Mouse (Mus musculus) ovary, postnatal 36 days (tissue): Measurements from ENCODE around the gene Tshb.

Experiments used
- DNase-seq: peaks from one replicate; pipeline ENCODE4 v3.0.0; 2022; ENCODE audit warnings: low spot score, mixed read lengths

Gene Tshb

GRCm38 (mm10) chr3:102737106-102737505 lies 45.4 kb downstream of the Tshb start:
- no peak for DNase-seq

- DNase-seq: no peak
These were observed 46.1 kb downstream of the Tshb start for GRCm38 (mm10) chr3:102736436-102736835.

DNA sequence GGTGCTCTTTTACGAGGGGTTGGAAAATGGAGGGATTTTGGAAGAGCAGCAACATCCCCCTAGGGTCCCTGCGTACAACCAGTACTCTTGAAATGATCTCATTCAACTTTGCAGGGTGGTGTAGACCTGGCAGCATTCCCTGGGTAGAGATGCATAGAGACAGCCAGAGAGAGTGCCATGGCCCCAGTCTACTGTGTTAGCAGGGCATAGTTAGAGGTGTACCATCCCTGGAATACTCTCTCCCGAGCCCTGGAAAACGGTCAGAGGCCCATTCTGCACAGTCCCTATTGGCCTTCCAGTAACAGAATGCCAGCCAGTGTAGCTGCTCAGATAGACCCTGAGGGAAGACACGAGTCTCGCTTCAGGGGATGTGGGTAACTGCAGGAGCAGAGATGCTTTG lies 46.9 kb downstream of the Tshb start:
- no peak for DNase-seq

DNA sequence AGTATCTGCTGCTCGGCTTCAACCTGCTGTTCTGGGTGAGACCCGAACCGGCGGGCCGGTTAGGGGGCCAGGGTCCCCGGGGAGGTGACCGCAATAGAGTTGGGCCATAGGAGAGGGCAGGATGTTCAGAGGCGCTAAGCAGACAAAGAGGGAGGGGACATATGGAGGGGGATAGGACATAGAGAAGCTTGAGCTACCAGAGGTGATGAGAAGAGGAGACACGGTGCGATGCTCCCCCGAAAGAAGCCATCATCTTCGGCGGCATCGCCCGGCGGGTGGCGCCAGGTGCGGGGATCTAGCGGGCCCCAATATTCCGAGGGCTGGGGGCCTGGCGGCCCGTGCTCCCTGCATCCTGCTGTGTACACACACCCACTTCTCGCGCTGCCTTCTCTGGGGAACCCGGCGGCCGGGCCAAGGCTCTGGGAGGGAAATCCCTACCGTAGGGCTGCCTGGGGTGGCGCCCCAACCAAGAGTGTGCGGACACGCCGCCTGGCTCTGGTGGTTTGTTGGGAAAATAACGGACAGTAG lies 47.4 kb downstream of the Tshb start:
- peak; percentile 38 for DNase-seq

- peak; percentile 66 for DNase-seq
These were observed 48.0 kb downstream of the Tshb start, which contains the start of gene Tspan2 for GRCm38 (mm10) chr3:102734313-102735030. TSS of gene Tspan2 (plus strand) at chr3:102734529.

- no peak for DNase-seq
These were observed 48.6 kb downstream of the Tshb start for GRCm38 (mm10) chr3:102733936-102734312.

- no peak for DNase-seq
These were observed 49.5 kb downstream of the Tshb start for GRCm38 (mm10) chr3:102733050-102733449.

DNA sequence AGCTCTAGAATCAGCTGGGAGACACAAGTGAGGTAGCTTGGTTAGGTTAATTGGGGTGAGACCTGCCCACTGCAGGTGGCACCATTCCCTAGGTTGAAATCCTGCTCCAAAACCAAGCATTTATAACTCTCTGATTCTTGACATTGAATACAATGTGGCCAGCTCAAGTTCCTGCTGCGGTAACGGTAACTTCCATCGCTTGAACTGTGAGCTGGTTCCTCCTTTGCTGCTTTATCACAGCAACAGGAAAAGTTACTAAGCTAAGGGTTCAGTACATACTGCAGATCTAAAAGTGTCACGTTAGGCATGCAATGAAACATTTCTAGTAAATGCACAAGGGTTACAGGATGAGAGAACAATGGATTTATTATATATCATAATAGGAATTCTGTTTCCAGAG lies 49.9 kb downstream of the Tshb start:
- no peak for DNase-seq

- no peak for DNase-seq
These were observed 51.4 kb downstream of the Tshb start for GRCm38 (mm10) chr3:102731112-102731511.

GRCm38 (mm10) chr3:102729416-102729815 lies 53.1 kb downstream of the Tshb start:
- DNase-seq: no peak
